Mouse (Mus musculus) telencephalon, adult 2 months (tissue): Measurements from ENCODE around the gene Cacnb4.
A peak's percentile ranks its signal among the peaks of the same experiment; 100 is the strongest.

Source experiments
- DNase-seq: peaks from one replicate; pipeline ENCODE4 v3.0.0-alpha.2; 2011; ENCODE audit warnings: low read depth, low spot score

The Cacnb4 gene

DNA sequence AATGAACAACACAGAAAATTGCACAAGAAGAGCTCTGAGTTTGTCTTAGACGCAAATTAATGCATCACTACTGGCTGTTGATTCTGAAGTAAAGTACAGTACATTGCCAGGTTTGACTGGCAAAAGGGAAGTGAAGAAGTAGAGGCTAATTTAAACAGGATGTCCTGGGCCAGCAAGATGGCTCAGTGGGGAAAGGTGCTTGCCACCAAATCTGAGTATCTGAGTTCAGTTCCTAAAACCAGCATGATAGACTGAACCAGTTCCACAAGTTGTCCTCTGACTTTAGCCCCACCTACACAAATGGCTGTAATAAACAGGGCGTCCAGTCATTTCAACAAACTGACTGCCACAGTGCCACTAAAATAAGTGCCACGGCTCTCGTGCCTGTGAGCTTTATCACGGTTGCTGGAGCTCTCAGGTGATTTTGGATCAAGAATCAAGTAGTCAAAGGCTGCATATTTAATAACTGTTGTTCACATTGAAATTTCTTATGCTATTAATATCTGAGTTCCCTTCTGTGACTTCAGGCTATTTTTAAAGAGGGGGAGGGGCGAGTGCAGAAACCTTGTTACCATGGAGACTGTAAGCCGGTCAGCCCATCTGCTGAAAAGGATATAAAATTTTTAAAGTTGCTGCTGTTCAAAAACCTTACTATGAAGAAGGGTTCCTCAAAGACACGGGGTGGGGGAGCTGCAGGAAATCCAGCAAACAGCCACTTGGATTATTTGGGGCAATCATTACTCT, 29.2 kb downstream of the Cacnb4 start:
- no peak for DNase-seq

DNA sequence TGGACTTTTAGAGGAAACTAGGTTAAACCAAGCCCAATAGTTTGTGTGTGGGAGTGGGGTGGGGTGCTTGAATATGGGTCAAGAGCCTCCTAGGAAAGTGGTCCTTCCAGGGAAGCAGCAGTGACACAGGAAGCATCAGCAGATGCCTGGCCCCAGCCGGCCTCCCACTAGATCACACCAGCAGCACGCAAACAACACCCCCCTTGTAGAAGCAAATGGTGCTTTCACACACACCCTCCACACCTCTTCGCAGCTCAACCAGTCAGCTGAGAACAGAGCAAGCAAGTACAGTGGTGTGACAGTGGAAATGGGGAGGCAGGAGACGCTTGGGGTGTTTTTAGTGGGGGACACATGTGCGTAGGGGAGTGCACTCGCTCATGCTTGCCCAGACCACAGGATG, 33.0 kb downstream of the Cacnb4 start:
- peak; percentile 73 for DNase-seq

DNA sequence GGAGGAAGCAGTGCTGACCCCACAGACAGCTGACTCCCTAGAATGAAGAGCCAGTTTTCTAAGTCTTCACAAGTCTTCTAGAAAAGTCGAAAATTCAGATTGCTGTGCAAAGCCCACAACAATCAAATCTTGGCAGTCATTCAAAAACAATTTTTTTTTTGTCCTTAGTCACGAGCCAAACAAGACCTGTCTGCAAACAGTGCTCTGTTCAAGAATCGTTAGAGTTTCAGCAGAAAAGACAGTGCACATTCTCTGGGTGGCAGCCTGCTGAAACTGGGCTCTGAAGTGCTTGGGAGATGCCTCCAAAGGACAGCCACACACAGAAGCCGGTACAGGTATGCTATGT, 37.1 kb downstream of the Cacnb4 start:
- no peak for DNase-seq

- no peak for DNase-seq
Measured at GRCm38 (mm10) chr2:52638857-52639529, 37.6 kb downstream of the Cacnb4 start.

- peak; percentile 67 for DNase-seq
Measured at GRCm38 (mm10) chr2:52638226-52638625, 38.4 kb downstream of the Cacnb4 start.

GRCm38 (mm10) chr2:52636051-52636450, 40.6 kb downstream of the Cacnb4 start:
- no peak for DNase-seq

DNA sequence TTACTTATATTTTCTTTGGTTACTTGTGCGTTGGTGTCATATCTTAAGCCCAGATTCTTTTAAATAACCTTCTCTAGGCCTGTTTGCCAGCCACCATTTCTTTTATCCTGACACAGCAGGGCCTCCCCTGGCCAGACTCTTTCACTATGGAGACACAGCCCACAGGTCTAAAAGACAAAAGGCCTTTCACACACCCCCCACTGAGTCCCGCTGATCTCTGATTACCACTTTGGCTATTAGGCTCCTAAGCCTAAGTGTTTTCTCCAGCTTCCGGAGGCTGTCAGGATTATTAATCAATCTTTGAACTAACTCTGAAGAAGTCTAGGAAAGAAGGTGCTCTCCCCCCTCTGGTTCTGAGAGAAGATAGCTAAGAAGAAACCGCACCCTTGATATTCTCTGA, 41.3 kb downstream of the Cacnb4 start:
- DNase-seq: no peak

DNA sequence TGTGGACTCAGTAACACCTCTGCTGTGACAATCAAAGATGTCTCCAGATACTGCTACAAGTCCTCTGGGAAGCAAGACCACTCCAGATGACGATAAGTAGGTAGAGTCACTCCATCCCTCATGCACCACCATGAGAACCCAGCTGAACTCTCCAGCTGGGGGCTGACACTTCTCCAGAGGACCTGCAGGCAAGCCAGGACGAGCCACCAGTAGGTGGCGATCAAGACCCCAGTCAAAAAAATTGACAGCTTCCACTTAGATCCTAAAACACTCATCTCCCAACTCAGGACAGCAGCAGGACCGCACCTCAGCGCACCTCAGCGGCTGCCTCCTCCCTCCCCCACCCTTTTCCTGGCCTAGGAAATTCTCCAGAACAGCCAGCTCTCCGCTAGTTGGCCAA, 43.8 kb downstream of the Cacnb4 start:
- DNase-seq: no peak

DNA sequence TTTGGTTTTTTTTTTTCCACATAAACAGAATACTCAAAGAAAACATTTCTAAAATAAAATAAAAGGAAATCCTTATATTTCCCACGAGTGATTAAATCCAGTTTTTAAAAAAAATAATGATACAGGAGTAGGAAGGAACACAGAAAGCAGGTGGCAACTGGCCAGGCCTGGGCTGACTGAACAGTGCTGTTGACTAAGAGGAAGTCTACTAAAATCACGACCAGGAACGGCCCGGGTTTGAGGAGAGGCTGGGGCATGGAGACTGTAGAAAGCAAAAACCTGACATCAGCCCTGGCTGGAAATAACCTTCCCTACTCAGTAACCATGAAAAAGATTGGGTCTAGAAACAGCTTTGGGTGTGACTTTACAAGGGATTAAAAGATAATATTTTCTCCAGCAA, 48.4 kb downstream of the Cacnb4 start:
- DNase-seq: no peak

- no peak for DNase-seq
Measured at GRCm38 (mm10) chr2:52626266-52626665, 50.4 kb downstream of the Cacnb4 start.

GRCm38 (mm10) chr2:52625731-52626130, 50.9 kb downstream of the Cacnb4 start:
- no peak for DNase-seq

DNA sequence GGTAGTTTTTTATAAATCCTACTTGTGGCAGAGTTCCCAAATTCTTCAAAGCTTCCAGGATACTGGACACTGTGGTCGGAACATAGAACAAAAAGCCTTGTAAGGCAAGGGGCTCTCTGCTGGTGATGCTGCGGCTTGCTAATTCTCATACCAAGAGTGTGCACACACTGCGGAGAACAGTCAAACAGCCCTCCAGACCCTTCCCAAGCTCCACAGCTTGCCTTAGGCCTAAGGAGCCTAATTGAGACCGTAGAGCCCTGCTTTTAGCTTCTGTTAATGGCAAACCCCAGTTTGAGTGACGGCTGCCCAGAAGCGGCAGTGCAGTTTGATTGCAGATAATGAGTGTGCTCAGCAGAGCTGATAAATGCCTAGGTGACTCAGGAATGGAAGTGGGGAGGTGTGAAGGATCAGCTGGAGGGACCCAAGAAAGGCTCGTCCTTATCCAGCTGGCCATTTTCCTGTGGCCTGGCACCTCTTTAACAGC, 52.7 kb downstream of the Cacnb4 start:
- DNase-seq: no peak

GRCm38 (mm10) chr2:52623461-52623860, 53.2 kb downstream of the Cacnb4 start:
- DNase-seq: no peak

- DNase-seq: no peak
Measured at GRCm38 (mm10) chr2:52622616-52623015, 54.0 kb downstream of the Cacnb4 start.

- no peak for DNase-seq
Measured at GRCm38 (mm10) chr2:52619406-52619974, 57.1 kb downstream of the Cacnb4 start.

DNA sequence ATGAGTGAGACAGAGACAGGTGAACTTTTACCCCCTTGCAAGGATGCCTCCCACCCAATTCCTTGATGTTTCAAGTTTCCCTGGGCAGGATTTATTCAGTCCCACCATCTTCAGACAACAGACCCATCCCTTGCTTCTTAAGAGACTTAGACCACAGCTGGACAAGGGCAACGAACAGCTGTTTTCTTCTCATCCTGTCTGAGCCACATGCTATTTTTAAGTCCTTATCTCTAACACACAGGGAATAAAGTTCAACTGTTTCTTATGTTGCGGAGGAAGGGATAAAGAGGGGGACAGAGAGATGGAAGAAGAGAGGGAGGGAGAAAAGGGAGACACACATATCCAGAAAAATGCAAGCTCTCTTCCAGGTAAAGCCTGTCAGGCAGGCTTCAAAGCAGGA, 57.8 kb downstream of the Cacnb4 start:
- DNase-seq: no peak

DNA sequence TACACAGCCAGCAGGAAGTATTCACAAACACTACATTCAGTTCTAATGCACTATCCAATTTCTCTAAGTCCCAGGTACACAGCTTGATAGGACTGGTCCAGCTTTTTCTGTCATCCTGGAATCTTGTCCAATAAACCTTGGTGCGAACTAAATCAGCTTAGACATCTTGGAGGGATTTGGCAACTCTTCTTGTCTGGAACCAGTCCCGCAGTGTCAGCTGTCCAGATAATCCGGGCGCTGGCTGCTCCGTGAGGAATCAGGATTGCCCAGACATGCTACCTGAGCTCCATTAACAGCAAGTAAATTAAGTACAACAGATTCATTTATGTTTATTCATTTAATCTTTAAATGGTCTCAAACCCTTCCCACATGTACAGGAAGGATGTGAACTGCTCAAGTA, 61.2 kb downstream of the Cacnb4 start:
- DNase-seq: no peak

GRCm38 (mm10) chr2:52613888-52614287, 62.7 kb downstream of the Cacnb4 start:
- no peak for DNase-seq

DNA sequence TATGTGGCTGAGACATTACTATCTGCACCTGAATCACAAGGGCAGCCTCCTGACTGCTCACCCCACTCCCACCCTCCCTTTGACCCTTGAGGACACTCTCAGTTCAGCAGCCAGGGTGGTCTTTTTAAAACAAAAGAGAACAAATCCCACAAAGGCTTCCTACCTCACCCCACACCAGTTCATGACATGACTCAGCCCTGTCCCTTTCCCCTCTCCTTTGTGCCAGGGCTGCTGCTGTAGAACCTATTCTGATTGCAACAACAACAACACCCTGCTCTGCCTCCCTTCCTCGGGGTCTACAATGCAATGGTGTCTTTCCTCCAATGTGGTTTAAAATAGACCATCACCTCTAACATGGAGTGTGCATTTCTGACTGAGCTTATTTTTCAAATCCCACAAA, 67.1 kb downstream of the Cacnb4 start:
- no peak for DNase-seq

GRCm38 (mm10) chr2:52607857-52608485, 68.7 kb downstream of the Cacnb4 start:
- no peak for DNase-seq

GRCm38 (mm10) chr2:52606331-52606730, 70.3 kb downstream of the Cacnb4 start:
- DNase-seq: no peak

DNA sequence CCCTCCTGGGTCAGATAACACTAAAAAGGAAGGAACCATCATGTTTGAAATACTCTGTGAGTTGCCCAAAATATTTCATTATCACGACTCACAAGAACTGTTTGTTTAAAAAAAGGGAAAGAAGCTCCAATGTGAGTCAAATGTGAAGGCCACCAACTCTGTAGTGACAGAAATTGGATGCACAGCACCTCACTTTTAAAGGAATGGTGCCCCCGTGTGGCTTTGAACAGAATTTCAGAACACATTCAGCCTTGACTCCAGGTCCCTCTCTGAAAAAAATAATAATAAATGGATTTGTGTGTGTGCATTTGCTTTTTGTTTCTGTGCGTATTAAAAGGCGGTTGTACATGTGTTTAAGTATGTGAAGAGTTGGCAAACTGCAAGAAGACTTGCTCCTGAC, 71.3 kb downstream of the Cacnb4 start:
- DNase-seq: no peak

GRCm38 (mm10) chr2:52604651-52605020, 72.0 kb downstream of the Cacnb4 start:
- DNase-seq: no peak
